Mouse (Mus musculus): Measurements from ENCODE around the gene Arel1. TPM values are rescaled to one million over a fixed set of nuclear protein-coding genes. Genes with fewer than 3 reads are reported as not detected.

Gene Arel1
- 25.3 and 26.8 TPM in 2 replicates for polyA plus RNA-seq (2014; fragmentation: Nextera tagmentation; extraction: Ambion mirVana)

DNA sequence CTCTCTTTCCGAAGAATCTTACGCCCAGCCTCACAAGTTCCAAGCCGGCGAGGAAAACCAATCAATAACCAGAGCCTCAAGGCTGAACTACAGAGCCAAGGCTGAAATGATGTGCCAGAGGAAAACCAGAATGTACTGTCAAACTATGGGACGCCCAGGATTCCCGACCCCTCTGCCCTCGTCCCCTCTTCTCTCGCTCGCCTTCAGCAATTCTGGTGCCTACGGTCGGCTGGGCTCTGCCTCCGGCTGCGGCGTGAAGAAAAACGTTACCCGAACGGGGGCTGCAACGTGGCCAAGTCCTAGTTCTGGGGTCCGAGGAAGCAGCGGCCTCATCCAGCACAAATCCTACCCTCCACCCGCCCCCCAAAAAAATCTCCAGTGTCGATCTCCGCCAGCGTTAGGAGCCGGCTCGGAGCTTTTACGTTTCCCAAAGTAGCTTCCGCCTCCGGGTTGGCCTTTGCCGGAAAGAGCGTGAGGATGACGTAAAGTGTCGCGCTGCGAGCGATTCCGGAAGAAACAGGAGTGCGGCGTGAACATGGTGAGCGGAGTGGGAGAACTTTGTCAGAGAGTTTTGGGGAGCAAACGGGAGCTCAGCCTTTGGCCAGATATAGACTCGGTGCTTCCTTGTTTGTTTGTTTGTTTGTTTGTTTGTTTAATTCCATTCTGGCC, at the start of gene Arel1, which contains the start of gene Fcf1:
Gene Arel1, minus strand, starts transcription at position 473 of the 669 bp plus-strand sequence.
Gene Fcf1, plus strand, starts transcription at position 470 of the 669 bp plus-strand sequence.
- ATAC-seq (ENCODE audit: insufficient read depth, low FRiP score, low TSS enrichment) (no peak), DNase-seq (ENCODE audit: low spot score) (peak; percentile 92)
- H3K27ac ChIP-seq (ENCODE audit: low read depth, low read length) = no peak within 1 kb of the TSS
- peaks cover 9% of the 10 kb centered on the region for H3K4me1 ChIP-seq (ENCODE audit: control insufficient read depth, insufficient read depth, low read length)
- no peaks in the 10 kb centered on the region for H3K9me3 ChIP-seq (ENCODE audit: control insufficient read depth, low read length)
- 0% methylated on average over 42 of the region's 42 CpGs for WGBS
- peak within 1 kb of the TSS; percentile 80 for H3K4me2 ChIP-seq (ENCODE audit: low read depth)
- H3K4me3 ChIP-seq (ENCODE audit: low read depth, low read length) = peak within 1 kb of the TSS; percentile 76
- peaks cover 2% of the 10 kb centered on the region; the same call in 1 of the 2 replicates for H3K36me3 ChIP-seq (ENCODE audit: control insufficient read depth, insufficient read depth, low read length)
- H3K9ac ChIP-seq (ENCODE audit: low read length) = peak within 1 kb of the TSS; percentile 79
- H3K27me3 ChIP-seq (ENCODE audit: control insufficient read depth, insufficient read depth, low read length) = no peaks in the 10 kb centered on the region

DNA sequence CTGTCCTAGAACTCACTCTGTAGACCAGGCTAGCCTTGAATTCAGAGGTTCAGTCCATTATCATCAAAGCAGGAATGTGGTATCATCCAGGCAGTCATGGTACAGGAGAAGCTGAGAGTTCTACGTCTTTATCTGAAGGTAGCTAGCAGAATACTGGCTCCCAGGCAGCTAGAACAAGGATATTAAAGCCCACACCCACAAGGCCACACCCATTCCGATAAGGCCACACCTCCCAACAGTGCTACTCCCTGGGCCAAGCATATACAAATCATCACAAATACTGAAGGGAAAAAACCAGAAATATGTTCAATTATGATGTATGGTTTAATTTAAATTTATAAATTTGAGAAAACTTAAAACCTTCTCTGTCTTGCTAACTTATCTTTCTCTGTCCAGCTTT, 41.5 kb upstream of the Arel1 start:
- peaks cover 17% of the 10 kb centered on the region for H3K36me3 ChIP-seq (ENCODE audit: control insufficient read depth, insufficient read depth, low read length)
- H3K4me2 ChIP-seq (ENCODE audit: low read depth) = no peak overlapping the region
- H3K27ac ChIP-seq (ENCODE audit: low read depth, low read length) = no peak overlapping the region
- H3K4me3 ChIP-seq (ENCODE audit: low read depth, low read length) = no peak overlapping the region
- no peak for ATAC-seq (ENCODE audit: insufficient read depth, low FRiP score, low TSS enrichment)
- no peaks in the 10 kb centered on the region for H3K9me3 ChIP-seq (ENCODE audit: control insufficient read depth, low read length)
- H3K9ac ChIP-seq (ENCODE audit: low read length) = no peak overlapping the region
- H3K27me3 ChIP-seq (ENCODE audit: control insufficient read depth, insufficient read depth, low read length) = no peaks in the 10 kb centered on the region
- WGBS = 98% methylated on average over 2 of the region's 2 CpGs
- H3K4me1 ChIP-seq (ENCODE audit: control insufficient read depth, insufficient read depth, low read length) = no peaks in the 10 kb centered on the region
- no peak for DNase-seq (ENCODE audit: low spot score)

DNA sequence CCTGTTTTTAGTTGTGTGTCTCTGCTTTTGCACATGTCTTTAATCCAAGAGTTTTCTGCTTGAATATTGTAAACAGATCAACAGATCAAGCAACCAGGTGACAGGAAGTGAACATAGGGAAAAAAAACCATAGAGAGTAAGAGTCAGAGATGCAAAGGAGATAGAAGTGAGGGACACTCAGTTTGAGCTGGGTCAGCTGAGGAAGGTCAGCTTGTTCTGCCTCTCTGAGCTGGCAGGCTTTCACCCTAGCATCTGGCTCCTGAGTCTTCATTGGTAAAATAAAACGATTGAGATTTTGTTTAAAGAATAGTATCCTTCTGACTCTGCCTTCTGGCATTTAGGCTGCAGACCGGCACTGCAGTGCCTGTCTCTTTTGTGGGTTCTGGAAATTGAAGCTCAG, 39.8 kb upstream of the Arel1 start:
- no peaks in the 10 kb centered on the region for H3K27me3 ChIP-seq (ENCODE audit: control insufficient read depth, insufficient read depth, low read length)
- no peaks in the 10 kb centered on the region for H3K4me1 ChIP-seq (ENCODE audit: control insufficient read depth, insufficient read depth, low read length)
- H3K27ac ChIP-seq (ENCODE audit: low read depth, low read length) = no peak overlapping the region
- peaks cover 17% of the 10 kb centered on the region for H3K36me3 ChIP-seq (ENCODE audit: control insufficient read depth, insufficient read depth, low read length)
- no peak overlapping the region for H3K9ac ChIP-seq (ENCODE audit: low read length)
- 91% methylated on average over 2 of the region's 2 CpGs for WGBS
- ATAC-seq (ENCODE audit: insufficient read depth, low FRiP score, low TSS enrichment) = no peak
- H3K9me3 ChIP-seq (ENCODE audit: control insufficient read depth, low read length) = no peaks in the 10 kb centered on the region
- no peak for DNase-seq (ENCODE audit: low spot score)
- H3K4me3 ChIP-seq (ENCODE audit: low read depth, low read length) = no peak overlapping the region
- no peak overlapping the region for H3K4me2 ChIP-seq (ENCODE audit: low read depth)

DNA sequence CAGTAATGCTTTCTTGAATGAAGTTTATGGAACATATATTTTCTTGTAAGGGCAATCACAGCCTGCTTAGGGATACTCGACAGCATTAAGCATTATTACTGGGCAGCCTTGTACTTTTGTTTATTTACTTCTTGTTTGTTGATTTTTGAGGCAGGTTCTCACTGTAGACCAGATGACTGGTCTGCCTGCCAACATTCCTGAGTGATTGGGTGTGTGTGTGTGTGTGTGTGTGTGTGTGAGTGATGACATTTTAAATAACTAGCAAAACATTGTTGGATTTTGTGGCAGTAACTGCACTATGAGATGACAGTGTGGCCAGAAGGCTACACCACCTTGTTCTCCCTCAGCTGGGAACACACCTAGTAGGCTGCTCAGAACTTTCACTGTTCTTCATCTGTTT, 39.1 kb upstream of the Arel1 start:
- 92% methylated on average over 1 of the region's 1 CpGs for WGBS
- no peak for ATAC-seq (ENCODE audit: insufficient read depth, low FRiP score, low TSS enrichment)
- H3K36me3 ChIP-seq (ENCODE audit: control insufficient read depth, insufficient read depth, low read length) = peaks cover 14% of the 10 kb centered on the region

DNA sequence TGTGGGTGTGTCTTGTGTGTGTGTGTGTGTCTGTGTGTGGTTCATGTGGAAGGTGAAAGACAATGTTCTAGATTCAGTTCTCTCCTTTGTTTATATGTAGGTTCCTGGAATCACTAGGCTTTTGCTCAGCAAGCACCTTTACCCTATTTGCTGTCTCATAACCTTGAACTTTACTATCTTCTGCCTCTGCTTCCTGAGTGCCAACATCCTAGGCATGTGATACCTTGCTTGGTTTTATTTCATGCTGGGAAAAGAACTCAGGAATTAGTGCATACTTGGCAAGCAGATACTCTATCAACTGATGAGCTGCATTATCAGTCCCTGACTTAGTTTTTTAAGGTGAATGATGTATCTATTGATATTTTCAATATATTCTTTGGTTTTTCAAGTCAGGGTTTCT, 36.3 kb upstream of the Arel1 start:
- Histone ChIP-seq H3K4me1 (ENCODE audit: control insufficient read depth, insufficient read depth, low read length) (no peaks in the 10 kb centered on the region), H3K4me2 (ENCODE audit: low read depth) (no peak overlapping the region), H3K36me3 (ENCODE audit: control insufficient read depth, insufficient read depth, low read length) (peaks cover 2% of the 10 kb centered on the region; the same call in 1 of the 2 replicates), H3K27ac (ENCODE audit: low read depth, low read length) (no peak overlapping the region), H3K27me3 (ENCODE audit: control insufficient read depth, insufficient read depth, low read length) (no peaks in the 10 kb centered on the region), H3K9ac (ENCODE audit: low read length) (no peak overlapping the region), H3K4me3 (ENCODE audit: low read depth, low read length) (no peak overlapping the region), H3K9me3 (ENCODE audit: control insufficient read depth, low read length) (no peaks in the 10 kb centered on the region)
- no peak for DNase-seq (ENCODE audit: low spot score)
- no peak for ATAC-seq (ENCODE audit: insufficient read depth, low FRiP score, low TSS enrichment)

More for the DNA sequence above, 39.1 kb upstream of the Arel1 start:
- Histone ChIP-seq H3K9me3 (ENCODE audit: control insufficient read depth, low read length) (no peaks in the 10 kb centered on the region), H3K27ac (ENCODE audit: low read depth, low read length) (no peak overlapping the region), H3K4me3 (ENCODE audit: low read depth, low read length) (no peak overlapping the region), H3K4me1 (ENCODE audit: control insufficient read depth, insufficient read depth, low read length) (no peaks in the 10 kb centered on the region), H3K27me3 (ENCODE audit: control insufficient read depth, insufficient read depth, low read length) (no peaks in the 10 kb centered on the region), H3K9ac (ENCODE audit: low read length) (no peak overlapping the region), H3K4me2 (ENCODE audit: low read depth) (no peak overlapping the region)
- no peak for DNase-seq (ENCODE audit: low spot score)

DNA sequence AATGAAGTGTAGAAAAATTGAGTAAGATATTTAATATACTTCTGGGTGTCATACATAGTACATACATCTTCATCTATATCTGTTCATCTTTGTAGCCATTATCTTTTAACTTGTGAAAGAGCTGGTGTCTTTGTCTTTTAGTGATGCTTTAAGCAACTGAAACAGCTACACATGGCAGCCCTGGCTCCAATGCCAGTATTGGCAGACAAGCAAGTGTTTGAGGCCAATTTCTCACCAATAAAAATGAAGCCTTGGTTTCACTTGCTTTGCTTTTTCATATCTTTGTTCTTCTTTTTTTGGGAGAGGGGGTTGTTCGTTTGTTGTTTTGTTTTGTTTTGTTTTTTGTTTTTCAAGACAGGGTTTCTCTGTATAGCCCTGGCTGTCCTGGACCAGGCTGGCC, 35.5 kb upstream of the Arel1 start:
- WGBS = 97% methylated on average over 1 of the region's 1 CpGs
- Histone ChIP-seq H3K36me3 (ENCODE audit: control insufficient read depth, insufficient read depth, low read length) (peaks cover 2% of the 10 kb centered on the region; the same call in 1 of the 2 replicates), H3K9ac (ENCODE audit: low read length) (no peak overlapping the region), H3K9me3 (ENCODE audit: control insufficient read depth, low read length) (no peaks in the 10 kb centered on the region), H3K27ac (ENCODE audit: low read depth, low read length) (no peak overlapping the region), H3K4me3 (ENCODE audit: low read depth, low read length) (no peak overlapping the region), H3K27me3 (ENCODE audit: control insufficient read depth, insufficient read depth, low read length) (no peaks in the 10 kb centered on the region), H3K4me1 (ENCODE audit: control insufficient read depth, insufficient read depth, low read length) (no peaks in the 10 kb centered on the region), H3K4me2 (ENCODE audit: low read depth) (no peak overlapping the region)
- DNase-seq (ENCODE audit: low spot score) (no peak), ATAC-seq (ENCODE audit: insufficient read depth, low FRiP score, low TSS enrichment) (no peak)

DNA sequence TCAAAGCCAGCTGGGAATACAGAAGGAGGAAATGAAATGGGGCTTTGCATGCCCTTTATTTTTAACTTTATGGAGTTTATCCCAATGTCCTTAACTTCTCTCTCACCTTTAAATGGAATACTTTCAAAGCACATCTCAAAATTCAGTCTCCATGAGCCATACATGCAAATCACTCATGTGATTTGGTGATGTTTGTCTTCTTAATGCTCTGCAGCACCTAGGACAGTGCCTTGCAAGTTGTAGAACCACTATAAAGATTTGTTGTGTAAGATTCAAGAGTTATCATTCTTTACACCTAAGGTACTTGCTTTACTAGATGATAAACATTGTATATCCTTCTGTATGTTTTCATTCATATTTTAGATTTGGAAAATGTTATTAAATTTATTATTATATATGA, 28.4 kb upstream of the Arel1 start:
- H3K9ac ChIP-seq (ENCODE audit: low read length) = no peak overlapping the region

DNA sequence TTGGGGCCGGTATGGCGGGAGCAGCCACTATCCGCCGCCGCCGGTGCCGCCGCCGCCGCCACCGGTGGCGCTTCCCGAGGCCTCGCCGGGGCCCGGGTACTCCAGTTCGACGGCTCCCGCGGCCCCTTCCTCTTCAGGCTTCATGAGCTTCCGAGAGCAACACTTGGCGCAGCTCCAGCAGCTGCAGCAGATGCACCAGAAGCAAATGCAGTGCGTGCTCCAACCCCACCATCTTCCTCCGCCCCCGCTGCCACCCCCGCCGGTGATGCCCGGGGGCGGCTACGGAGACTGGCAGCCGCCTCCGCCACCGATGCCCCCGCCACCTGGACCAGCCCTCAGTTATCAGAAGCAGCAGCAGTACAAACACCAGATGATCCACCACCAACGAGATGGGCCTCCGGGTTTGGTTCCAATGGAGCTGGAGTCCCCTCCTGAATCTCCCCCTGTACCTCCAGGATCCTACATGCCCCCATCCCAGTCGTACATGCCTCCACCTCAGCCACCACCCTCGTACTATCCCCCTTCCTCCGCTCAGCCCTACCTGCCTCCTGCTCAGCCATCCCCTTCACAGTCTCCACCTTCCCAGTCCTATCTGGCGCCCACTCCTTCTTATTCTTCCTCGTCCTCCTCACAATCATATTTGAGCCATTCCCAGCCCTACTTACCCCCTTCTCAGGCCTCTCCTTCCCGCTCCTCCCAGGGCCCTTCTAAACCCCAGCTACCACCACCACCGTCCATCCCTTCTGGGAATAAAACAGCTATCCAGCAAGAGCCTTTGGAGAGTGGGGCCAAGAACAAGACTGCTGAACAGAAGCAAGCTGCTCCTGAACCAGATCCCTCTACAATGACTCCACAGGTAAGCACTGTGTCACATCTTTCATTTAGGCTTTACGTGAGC, 26.1 kb upstream of the Arel1 start:
- peak overlapping the region; percentile 94 for H3K4me3 ChIP-seq (ENCODE audit: low read depth, low read length)
- WGBS = under 1% methylated on average over 42 of the region's 44 CpGs
- peaks cover 17% of the 10 kb centered on the region for H3K4me1 ChIP-seq (ENCODE audit: control insufficient read depth, insufficient read depth, low read length)
- peak overlapping the region; percentile 96 for H3K9ac ChIP-seq (ENCODE audit: low read length)
- no peaks in the 10 kb centered on the region for H3K36me3 ChIP-seq (ENCODE audit: control insufficient read depth, insufficient read depth, low read length)
- H3K27ac ChIP-seq (ENCODE audit: low read depth, low read length) = peak overlapping the region; percentile 69
- no peaks in the 10 kb centered on the region for H3K9me3 ChIP-seq (ENCODE audit: control insufficient read depth, low read length)
- H3K4me2 ChIP-seq (ENCODE audit: low read depth) = peak overlapping the region; percentile 59
- no peaks in the 10 kb centered on the region for H3K27me3 ChIP-seq (ENCODE audit: control insufficient read depth, insufficient read depth, low read length)
- peak; percentile 48; the same call in 1 of the 2 replicates for ATAC-seq (ENCODE audit: insufficient read depth, low FRiP score, low TSS enrichment)
- no peak for DNase-seq (ENCODE audit: low spot score)

More for the DNA sequence above, 28.4 kb upstream of the Arel1 start:
- Histone ChIP-seq H3K4me2 (ENCODE audit: low read depth) (peak overlapping the region; percentile 59), H3K27me3 (ENCODE audit: control insufficient read depth, insufficient read depth, low read length) (no peaks in the 10 kb centered on the region), H3K27ac (ENCODE audit: low read depth, low read length) (no peak overlapping the region), H3K4me1 (ENCODE audit: control insufficient read depth, insufficient read depth, low read length) (peaks cover 17% of the 10 kb centered on the region), H3K36me3 (ENCODE audit: control insufficient read depth, insufficient read depth, low read length) (no peaks in the 10 kb centered on the region), H3K4me3 (ENCODE audit: low read depth, low read length) (0 out of 2 replicates have a peak overlapping the region, but pooled peaks have one; percentile 2), H3K9me3 (ENCODE audit: control insufficient read depth, low read length) (no peaks in the 10 kb centered on the region)
- DNase-seq (ENCODE audit: low spot score) (no peak), ATAC-seq (ENCODE audit: insufficient read depth, low FRiP score, low TSS enrichment) (no peak)
